Mouse (Mus musculus) urinary bladder, adult 18-20 months (tissue): Measurements from ENCODE around the gene Dnajc16.

Source experiments
- DNase-seq, 2 experiments: peaks; one replicate each; pipeline ENCODE4 v3.0.0; 2022; ENCODE audit warnings: low spot score in 2 of 2, mixed read lengths in 2 of 2

Gene Dnajc16

DNA sequence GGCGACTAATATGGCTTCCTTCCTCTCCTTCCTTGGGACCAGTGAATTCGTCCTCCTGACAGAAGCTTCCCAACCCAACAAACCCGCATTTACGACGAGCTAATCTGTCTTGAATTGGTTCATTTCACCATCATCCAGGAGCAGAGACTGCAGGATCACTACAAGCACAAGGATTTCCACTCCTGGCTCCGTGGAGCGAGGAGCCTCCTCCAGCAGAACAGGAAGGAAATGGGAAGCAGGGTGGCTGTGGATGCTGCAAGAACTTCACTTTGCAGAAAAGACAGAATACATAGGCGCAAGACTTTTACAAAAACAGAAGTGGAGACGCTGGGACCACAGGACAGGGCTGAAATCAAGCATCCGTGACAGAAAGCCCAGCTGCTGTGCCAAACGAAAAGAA lies 66.1 kb downstream of the Dnajc16 start:
- no peak for DNase-seq

DNA sequence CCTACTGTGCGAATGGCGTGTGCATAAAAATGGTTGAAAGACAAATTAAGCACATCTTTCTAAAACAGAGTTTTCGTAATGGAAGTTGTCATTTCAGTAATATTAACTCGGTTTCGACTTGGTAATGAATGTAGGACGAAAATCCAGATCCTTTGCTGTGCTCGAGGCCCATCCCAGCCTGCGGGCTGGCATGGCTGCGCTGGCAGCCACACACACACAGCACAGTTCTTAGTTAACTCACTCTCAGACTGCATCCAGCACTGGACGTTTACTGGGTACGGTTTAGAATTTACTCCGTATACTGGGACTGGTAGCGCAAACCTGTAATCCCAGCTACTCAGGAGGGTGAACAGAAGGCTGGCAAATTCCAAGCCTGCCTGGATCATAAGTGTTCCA lies 67.1 kb downstream of the Dnajc16 start:
- no peak for DNase-seq

DNA sequence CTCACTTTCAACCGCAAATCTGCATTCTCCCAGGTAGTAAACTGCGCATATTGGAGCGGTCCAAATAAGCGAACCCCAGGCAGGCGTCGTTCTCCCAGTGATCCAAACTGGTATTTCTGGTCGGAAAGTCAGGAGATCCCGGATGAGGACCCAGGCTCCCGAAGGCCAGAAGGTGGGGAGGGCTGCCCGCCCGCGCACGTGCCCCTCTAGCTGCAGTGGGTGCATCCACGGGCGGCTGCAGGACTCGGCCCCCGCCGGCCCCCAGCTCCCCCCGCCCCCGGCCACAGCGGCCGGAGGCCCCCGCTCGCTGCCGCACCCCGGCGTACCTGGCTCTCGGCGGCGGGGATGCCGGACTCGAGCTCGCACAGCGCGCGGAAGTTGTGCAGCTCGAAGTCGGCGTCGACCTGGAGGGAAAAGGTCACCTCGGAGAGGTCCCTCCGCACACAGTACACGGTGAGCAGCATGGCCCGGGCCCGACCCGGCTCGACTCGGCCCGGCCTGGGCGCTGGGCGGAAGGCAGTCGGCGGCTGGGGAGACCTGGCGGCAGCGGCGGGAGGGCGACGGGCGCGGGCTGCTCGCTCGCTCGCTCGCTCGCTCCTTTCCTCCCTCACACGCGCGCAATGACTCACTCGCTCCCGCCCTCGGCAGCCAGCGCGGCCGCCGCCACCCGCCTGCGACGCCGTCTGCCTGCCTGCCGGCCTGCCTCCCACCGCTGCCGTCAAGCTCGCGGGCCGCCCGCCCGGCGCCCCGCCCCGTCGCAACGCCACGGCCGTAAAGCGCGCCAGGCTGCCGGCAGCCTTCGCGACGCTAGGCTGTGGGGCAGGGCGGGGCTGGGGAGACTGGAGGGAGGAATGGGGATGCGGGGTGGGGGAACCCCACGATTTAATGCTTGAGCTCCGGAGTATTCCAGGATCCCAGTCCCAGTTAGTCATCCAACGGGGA lies 67.7 kb downstream of the Dnajc16 start, which contains the start of gene Ddi2:
TSS of gene Ddi2 (minus strand) at position 689 of the 942 bp plus-strand sequence.
- peak; percentile 86 to 92 for DNase-seq

DNA sequence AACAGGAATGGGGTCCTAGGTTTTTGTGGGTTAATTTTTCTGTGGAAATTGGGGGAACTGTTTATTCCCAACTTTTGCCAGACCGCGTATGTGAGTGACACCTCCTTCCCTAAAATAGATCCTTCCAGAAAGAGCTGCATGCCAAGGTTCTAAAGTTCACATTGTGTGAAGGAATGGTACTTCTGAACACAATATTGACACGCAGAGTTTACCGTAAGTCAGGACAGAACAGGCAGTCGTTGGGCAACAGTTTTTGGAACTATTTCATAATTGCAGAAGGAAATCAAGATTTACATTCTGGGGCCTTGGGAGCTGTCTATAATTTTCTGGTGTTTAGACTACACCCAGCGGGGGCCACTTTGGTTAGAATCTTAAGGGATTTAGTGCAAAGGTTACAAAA lies 68.8 kb downstream of the Dnajc16 start:
- no peak for DNase-seq

DNA sequence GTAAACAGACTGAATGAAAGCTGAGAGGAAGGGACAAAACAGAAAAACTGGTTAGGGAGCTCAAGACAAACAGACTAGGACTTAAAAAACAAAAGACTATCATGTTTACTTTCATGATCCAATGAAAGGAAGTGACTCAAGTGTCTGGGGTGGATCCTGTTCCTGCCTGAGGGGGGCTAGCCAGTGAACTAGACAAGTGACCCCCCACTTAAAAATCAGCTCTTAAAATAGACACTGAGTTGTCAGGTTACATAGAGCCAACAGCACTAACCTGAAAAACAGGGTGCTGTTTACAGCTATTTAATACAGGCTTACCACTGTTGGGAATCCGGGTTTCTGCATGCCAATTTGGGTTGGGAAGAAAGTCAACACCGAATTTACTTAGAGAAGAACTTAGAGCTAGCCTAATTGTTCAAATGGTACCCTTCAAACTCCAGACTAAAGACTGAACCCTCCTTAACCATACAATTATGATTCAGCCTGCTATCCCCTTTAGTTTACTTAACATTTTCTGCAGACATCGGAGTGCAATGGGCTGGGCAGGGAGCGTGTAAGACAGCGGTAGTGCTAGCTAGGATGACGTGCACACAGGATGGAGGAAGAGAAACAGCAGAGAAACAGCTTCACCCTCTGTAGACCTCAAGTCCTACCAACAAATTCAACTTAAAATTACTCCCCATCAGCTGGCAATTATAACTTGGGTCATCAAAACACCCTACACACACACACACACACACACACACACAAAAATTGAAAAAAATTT lies 69.8 kb downstream of the Dnajc16 start:
- DNase-seq = no peak

DNA sequence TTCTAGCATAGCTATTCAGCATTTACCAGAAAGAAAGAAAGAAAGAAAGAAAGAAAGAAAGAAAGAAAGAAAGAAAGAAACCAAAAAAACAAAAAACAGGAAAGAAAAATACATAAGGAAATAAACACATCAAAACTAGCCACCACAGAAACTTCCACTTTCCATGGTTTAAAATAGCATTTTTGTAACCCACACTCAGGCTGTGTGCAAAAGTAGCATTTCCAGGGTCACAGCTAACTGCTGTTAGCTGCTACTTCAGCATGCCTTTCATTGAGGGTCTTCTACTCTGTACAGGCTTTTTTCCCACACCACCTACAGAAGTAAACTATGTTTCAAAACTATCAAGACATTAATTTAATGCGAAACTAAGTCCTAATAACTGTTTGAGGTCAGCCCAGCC lies 71.4 kb downstream of the Dnajc16 start:
- no peak for DNase-seq

DNA sequence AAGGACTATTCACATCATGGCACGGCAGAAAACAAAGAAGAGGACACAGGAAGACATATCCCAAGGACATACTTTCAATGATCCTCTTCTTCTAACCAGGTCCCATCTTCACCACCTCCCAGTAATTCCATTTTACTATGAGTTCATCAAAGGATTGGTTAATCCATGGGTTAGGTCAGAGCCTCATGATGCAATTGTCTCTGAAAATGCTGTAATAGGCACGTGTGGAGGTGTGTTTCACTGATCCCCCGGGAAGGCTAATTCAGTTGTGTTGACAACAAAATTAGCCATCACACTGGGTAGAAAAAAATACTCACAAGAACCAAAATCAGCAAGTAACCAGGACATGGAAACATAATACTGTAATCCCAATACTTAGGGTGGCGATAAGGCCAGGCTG lies 73.1 kb downstream of the Dnajc16 start:
- no peak for DNase-seq

DNA sequence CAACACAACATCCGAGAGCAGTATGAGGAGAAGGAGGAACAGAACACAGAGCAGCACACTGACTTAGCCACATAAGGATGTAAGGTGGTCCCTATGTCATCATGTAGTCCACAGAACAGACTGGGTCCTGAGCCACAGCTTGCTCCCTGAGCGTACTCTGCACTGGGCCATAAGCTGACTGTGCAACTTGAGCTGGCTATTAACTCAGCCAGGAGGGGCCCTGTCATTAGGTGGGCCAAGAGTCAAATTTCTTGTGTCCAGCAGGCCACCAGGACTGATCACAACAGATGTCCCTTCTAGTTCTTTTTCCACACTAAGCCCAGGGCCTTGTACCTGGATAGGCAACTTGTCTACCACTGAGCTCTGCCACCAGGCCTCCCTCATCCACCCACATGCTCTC lies 75.7 kb downstream of the Dnajc16 start:
- no peak for DNase-seq

DNA sequence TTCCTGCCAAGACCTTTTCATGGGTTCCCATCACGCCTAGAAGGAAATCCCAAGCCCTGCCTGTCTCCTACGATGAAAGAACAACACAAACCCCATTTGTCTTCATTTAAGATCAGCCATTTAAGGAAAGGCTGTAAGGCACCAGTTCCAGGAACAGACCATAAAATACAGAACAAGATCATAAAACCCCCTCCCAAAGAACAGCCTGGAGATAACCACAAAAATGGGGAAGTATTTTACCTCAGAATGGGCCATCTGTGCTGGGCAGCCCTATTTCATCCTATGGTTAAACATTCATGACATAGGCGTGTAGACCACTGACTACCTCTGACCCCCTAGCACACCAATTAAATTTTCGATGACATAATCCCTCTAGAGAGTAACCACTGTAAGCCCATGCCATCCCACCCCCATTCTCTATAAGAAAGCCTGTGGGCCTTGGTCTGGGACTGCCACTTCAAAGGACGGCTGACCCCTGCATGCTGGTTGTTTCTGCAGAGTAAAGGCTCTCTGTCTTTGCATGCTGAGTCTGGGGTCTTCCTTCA lies 77.1 kb downstream of the Dnajc16 start:
- DNase-seq = no peak

DNA sequence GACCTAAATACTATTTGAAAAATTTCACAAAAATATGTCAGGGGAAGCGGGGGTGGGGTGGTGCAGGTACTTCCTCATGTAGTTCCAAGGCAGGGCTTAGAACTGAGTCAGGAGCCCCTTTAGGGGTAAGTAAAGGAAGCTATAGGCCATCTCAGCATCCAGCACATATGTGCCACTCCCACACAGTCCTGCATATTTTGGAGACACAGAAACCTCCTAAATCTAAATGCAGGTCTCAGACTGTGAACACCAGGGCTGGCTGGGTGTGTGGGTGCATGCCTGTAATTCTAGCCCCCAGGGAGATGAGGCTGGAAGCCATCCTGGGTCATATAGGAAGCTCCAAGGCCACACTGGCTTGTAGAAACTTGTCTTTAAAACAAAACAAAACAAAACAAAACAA lies 79.5 kb downstream of the Dnajc16 start:
- no peak for DNase-seq
